Mouse (Mus musculus): ENCODE data around the gene Efcab2. TPM values are rescaled to one million over a fixed set of nuclear protein-coding genes. Genes with fewer than 3 reads are reported as not detected.

Efcab2 gene
- total RNA-seq, 1 experiment from 2014 or later: 3.4 TPM

Small RNA genes lying within 50 kb of the gene (microRNA-seq; reads per million reads assigned to microRNA genes)
- gene Gm27458: 0 reads per million in 2 experiments

Other genes with a start within 250 kb of the Efcab2 start
- gene Desi2, start 218.7 kb upstream of the Efcab2 start, total RNA-seq (2021): 19.5 and 23.5 TPM in 2 replicates
- 88.1 and 107 TPM in 2 replicates for gene Cox20, start 87.0 kb upstream of the Efcab2 start, total RNA-seq (2021)
- 419 and 430 TPM in 2 replicates for gene Hnrnpu, start 68.3 kb upstream of the Efcab2 start, total RNA-seq (2021)
- gene Kif26b, start 123.0 kb downstream of the Efcab2 start, total RNA-seq (2021): 3.0 and 4.7 TPM in 2 replicates

All from adrenal gland, postnatal 14 days (tissue).